Mouse (Mus musculus) G1E-ER4 (cell line): ENCODE data around the gene Optc. TPM values are rescaled to one million over a fixed set of nuclear protein-coding genes. Genes with fewer than 3 reads are reported as not detected.

Experiments
- GATA1 ChIP-seq: IDR thresholded peaks from one replicate; pipeline ENCODE4 v1.8.0; 2012; ENCODE audit warnings: low read length, inconsistent platforms
- polyA plus RNA-seq: library from polyadenylated mRNA; stranded (reverse); fragments of >175 nt; gene quantifications from 2 replicates; pipeline ENCODE4 v1.2.3, GENCODE M21; 2012

Optc gene
- 0.15 TPM in 1 of 2 replicates, not detected in the other for polyA plus RNA-seq

DNA sequence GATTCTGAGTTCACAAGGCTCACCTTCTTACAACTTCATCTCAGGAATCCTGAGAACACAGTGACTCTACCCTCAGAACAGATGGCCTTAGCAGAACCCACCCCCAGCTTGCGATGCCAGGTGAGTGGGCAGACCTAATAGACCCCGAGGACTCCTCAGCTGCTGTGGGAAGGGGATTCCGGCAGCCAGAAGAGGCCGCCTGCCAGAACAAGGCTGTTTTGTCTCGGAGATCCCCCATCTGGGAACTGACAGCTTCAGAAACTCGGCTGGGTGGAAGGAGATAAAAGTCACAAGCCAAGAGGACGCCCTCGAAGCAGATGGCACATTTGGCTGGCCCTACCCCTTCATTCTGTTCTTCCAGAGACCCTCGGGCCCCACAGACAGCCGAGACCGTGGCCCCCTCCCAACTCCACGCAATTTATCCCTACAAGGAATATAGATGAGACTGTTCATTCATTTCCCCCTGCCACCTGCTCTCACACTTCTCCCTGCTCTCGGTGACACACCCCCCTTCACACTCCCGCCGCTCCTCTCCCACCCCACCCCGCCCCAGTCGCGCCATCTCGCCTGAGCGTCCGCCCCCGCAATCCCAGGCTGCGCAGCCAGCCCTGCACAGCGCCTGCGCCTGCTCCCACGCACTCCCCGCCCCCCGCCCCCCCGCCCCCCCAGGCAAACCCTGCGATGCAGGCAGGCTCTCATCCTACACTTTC lies at the start of gene Optc:
Gene Optc, minus strand, starts transcription at position 51 of the 710 bp plus-strand sequence.
- no peak for TF ChIP-seq GATA1

DNA sequence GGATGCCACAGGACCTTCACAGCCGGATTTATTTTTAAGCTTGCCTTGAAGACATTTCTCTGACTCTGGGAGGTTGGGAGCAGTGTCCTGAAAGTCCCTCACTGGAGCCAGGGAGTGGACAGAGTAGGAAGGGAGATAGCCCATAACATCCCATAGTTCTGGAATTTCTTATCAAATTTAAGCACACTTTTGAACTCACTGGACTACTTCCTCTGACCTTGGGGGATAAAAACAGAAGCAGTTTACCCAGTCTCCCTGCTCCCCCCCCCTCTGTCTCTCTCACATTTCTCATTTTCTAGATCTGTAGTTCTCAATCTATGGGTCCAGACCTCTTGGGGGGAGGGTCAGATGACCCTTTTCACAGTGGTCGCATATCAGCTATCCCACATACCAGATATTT lies 46.2 kb upstream of the Optc start:
- peak; percentile 38 for TF ChIP-seq GATA1

DNA sequence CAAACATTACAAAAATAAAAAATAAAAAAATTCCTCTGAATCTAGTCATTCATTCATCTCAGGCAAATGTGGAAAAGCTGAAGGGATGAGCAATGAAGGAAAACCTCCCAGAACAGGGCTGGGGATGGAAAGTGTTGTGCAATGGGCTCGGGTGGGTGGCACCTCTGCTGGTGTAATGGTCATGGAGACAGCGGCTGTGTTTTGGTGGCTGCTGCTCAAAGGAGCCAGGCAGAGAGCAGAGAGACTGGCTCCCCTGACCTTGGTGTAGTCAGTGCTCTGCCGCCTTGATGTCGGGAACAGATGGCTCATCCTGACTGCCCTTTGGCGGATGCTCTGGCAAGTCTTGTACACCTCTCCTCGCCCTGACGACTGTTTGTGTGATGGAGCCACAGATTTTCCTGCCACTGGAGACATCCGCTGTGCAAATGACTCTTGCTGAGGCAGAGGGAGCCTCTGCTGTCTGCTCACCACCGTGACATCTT lies 45.5 kb upstream of the Optc start:
- no peak for TF ChIP-seq GATA1

DNA sequence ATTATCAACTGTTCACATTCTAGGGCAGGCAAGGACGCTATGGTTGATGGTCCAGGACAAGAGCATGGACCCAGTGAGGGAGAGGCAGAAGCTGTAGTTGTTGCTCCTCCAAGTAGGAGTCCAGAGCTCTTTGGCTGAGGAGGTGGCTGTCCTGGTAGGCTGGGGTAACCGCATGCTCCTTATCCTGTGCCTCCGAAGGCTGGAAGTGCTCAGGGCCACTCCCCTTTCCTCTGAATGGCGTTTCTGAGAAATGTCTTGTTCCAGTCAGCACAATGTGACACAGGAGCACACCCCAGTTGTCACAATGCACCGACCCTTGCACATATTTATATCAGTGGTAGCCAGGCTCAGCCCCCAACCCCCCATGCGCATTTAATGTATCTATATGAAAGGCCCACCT lies 43.8 kb upstream of the Optc start:
- TF ChIP-seq GATA1 = no peak

DNA sequence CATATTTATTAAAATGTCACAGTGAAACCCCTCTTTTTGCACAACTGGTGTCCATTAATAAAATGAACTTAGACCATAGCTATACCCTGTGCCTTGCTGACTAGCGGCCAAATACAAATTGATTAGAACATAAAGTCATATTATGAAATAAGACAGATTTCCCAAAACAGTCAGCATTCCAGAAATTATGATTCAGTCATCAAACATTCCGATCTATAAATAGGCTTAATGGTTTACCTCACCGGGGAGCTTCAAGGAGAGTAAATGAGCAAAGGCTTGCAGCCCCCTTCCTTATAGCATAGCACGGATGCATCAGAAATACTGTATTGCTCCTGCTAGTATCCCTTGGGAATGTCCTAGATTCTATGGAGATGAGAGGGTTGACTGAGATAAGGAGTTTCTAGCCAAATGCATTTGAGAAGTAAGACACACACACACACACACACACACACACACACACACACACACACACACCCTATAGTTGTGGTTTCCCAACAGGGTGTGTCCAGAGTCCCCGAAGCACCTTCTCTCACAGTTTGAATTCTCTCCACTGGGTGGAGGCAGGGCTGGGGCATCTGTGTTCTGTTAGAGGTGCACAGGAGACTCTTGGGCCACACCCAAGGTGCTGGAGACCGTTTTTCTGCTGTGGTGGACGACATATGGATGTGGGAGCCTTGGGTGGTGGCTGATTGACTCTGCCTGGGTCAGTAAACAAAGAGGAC lies 42.4 kb upstream of the Optc start:
- TF ChIP-seq GATA1 = no peak

DNA sequence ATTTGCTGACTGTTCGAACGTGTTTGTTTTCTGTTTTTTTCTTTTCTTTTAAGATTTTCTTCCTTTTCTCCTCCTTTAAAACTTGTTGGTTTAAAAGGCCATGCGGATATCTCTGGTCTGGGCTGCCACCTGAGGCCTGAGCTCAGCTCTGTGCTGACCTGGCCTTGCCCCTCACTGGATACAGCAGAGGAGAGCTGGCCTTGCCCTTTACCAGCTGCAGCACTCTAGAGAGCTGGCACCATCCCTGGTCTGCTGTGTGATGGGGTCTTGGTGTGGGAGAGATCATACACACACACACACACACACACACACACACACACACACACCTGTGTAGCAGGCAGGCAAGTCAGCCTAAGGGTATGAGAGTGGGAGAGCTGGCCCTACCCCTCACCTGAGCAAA lies 37.3 kb upstream of the Optc start:
- TF ChIP-seq GATA1 = no peak

DNA sequence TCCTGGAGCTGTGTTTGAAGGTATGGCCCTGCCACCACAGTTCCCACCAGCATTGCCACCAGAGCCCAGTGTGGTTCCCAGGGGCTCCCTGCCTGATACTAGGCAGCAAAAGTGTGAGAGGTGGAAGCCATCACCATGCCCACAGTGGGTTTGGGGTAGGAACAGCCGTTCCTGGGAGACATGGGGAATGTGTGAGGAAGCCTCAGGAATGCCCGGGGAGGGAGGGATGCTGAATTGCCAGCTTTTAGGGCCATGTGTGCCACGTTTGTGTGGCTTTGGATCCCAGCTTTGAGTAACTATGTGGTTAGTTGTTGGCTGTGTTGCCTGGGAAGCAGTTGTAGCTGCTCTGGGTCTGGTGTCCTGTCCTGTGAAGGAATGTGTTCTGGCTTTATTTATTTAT lies 34.1 kb upstream of the Optc start:
- TF ChIP-seq GATA1 = no peak

DNA sequence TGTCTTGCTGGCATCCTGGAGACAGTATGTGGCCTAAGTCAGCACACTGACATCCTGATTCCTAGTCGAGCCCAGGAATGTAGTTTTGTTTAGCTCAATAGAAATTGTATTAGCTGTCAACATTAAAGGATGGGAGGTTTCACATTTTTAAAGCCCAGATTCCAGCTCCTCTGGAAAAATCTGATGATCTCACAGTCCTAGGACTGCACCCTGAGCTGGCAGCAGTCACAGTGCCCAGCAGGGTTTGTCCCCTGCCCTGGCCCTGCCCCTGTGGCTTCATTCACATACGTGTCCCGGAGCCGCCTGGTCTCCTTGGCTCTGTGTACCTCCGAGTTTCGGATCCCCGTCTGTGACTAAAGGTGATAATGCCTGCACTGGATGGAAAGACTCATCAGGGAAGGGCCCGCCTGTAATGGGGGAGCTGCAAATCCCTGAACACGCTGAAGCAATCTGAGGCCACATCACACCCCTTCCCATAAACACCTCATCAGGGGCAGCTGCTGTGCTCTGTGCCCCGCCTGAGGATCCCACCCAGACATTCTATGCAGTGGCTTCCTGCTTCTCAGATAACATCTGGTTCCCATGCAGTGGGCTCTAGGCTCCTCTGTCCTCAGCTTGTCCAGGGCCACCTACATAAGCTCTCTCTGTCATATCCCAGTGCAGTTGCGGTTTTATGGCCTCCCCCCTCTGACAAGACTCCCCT lies 33.5 kb upstream of the Optc start:
- no peak for TF ChIP-seq GATA1

DNA sequence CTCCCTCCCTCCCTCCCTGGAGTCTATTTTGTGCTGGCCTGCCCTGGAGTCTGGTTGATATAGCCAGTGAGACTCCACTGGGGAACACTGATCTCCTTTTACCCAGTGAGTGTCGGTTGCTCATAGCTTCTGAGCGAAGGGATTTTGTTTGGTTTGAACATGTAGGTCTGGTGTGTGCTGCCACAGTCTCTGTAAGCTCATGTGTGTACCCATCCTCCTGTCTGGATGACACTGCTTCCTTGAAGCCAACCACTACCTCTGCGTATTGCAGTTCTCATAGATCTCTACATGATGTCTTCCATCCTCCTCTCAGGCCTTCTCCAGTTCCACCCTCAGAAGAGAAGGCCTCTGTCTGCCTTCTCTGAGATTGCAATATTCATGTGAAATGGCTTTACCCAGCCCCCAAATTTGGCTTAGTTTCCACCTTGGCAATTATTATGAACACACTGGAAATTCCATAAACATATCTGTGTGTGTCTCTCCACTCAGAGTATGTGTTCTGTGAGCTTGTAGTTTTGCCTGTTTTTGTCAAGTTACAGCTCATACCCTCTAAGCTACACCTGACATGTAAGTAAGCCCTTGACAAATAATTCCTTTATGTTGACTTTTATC lies 32.8 kb upstream of the Optc start:
- no peak for TF ChIP-seq GATA1

DNA sequence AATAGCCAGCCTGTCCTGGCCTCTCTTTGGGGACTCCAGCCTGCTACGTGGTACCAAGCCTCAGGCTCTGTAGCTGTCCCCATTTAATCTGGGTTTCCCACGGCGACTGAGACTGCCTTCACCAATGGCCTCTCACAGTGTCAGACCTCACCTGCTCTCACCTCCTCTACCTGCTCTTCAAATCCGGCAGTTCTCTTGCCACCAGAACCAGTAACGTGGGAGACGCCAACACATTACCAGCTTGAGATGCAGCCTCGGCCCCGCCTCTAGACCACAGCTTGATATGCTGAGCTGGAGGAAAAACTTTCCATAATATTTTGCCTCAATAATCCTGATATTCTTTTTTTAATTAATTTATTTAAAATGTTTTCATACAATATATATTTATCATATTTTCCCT lies 31.9 kb upstream of the Optc start:
- no peak for TF ChIP-seq GATA1

DNA sequence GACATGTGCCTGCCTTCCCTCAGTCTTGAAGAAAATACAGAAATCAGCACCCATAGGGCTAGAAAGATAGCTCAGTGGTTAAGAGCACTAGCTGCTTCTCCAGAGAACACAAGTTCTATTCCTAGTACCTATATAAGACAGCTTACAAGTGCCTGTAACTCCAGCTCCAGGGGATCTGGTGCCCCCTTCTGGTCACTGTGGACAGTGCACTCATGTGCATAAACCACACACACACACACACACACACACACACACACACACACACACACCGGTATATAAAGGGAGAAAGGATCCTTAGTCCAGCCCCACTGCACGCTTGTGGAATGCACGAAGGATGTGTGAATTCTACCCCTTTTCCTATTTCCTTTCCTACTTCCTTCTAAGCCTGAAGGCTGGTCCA lies 28.4 kb upstream of the Optc start:
- no peak for TF ChIP-seq GATA1

DNA sequence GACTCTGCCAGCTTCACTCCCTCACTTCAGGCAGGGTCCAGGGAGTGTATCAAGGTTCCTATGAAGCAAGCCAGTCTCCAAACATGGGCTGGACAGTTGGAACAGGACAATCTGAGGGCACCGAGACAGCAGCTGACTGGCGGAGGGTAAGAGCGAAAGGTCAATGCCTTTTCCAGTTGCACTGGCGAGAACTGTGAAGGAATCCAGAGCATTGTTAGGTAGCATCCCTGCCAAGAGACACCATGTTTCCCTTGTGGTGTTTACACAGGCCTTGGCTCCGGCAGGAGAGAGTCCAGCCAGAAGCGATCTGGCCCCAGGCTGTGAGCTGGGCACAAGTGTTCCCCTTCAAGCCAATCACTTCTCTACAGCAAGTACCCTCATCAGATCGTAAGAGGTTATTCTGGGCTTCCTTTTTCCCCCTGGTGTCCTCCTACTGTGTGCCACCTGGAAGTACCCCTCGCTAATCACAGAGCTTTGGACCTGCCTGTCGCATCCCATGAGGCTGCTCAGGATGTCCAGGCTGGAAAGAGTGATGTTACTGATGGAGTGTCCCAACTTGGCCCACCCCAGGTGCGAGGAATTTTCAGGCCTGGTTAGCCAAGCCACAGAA lies 26.7 kb upstream of the Optc start:
- TF ChIP-seq GATA1 = no peak

DNA sequence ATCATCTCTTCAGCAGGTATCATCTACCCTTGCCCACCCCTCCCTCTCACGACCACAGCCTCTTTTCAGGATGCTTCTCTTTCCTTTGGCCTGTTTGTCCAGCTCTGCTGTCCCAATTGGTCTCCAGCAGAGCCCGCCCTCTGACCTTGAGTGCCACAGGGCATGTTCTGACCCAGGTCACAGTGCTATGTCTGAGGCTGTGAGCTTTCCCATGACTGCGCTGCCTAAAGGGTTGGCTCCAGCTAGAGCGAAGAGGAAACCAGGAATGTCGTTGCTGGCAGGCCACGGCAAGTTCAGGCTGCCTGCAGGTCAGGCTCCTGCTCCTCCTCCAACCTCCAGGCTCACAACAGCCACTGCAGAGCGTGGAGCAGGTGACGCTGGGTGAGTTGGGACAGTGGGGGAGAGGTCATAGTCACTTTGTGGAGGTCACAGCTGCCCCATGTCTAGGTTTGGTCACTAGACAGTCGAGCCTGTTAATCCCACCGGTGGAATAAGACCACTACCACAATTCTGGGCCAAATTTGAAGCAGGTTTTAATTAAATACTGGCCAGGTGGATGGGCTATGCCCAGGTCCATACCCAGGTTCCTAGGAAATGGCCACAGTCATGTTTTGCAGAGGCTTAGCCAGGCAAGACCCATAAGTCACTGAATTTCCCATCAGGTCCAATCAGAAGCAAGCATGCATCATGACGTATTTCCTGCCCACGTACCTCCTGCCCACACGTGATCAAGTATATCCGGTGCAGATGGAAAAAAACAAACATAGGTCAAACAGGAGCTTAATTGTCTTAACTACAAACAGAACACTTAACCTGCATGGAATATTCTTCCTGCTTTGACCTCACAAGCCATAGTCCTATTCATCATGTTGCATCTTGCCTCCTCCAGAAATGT lies 25.7 kb upstream of the Optc start:
- TF ChIP-seq GATA1 = no peak

DNA sequence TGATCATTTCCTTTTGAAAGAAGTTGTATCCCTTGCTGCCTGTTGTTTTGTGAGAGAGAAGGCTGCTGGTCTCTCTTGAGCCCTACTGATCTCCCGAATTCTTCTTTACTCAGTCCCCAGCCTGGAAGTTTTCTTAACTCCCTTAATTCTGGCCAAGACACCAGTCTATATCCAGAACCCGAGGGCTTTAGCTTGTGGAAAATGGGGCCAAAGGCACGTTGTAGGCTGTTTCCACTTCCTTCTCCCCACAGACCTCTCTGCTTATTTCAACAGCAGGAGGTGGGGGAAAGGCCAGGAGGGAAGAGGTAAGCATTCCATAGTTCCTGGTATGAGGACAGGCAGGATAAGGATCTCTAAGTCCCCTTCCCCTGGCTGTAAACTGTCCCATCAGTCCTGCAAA lies 22.2 kb upstream of the Optc start:
- TF ChIP-seq GATA1 = no peak
